Mouse (Mus musculus): ENCODE measurements around the gene Gm20388.

GRCm38 (mm10) chr8:121904999-121905398 lies 1994.4 kb downstream of the Gm20388 start:
- TF ChIP-seq ZNF384 (IDR thresholded peaks at IDR 0.05; ENCODE audit: low read depth, low read length): no peak
- no peak for TF ChIP-seq MAFK (IDR thresholded peaks at IDR 0.05; ENCODE audit: insufficient read depth, low read depth, low read length)
- no peak for TF ChIP-seq CHD2 (IDR thresholded peaks at IDR 0.05; ENCODE audit: low read depth, low read length)
- no peak for TF ChIP-seq HCFC1 (IDR thresholded peaks at IDR 0.05; ENCODE audit: borderline replicate concordance, insufficient read depth, low read length)
- no peak for TF ChIP-seq ZC3H11A (IDR thresholded peaks at IDR 0.05; ENCODE audit: borderline replicate concordance, low read depth, low read length)
